In the genomic region with DNA sequence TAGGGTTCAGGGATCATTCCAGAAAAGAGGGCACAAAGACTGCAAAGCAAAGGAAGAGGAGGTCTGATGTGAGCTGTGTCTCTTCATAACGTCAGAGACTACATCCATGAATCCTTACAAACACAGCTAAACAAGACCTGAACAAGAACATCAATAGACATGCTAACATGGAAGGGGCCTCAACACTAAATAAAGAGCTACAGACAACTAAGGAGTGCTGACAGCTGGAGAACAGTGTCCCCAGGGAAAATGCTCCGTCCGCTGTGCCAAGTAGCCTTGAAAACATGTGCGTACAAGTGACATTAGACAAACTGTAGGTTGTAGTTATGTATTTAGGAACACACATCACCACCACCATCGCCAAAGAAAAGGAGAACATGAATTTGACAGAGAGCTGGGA, we compare ENCODE assay signal across 24 mouse cellular contexts. TPM values are rescaled to one million over a fixed set of nuclear protein-coding genes. Genes with fewer than 3 reads are reported as not detected.
DNase-seq lines count a peak whose midpoint lies in the region; ATAC-seq and TF ChIP-seq lines count a peak whose summit lies in the region.
"Had no signal": no experiment of that assay in that cellular context is flagged by ENCODE, and none has a peak within 500 bp of the region (broad histone marks: within the 10 kb centered on the region; RNA-seq: fewer than 3 reads in every experiment).

No protein-coding gene starts in this region.

- no peak overlapping the region for H3K4me3 ChIP-seq in hindbrain, postnatal 0 days (ENCODE audit: low read length)
- H3K4me3 ChIP-seq in hindbrain, embryonic 10.5 days, result no peak overlapping the region
- H3K4me3 ChIP-seq in neural tube, embryonic 14.5 days (ENCODE audit: low read depth, low read length), result no peak overlapping the region
- H3K4me3 ChIP-seq in neural tube, embryonic 15.5 days (replicated peaks), result no peak overlapping the region
- H3K4me3 ChIP-seq: embryonic facial prominence, embryonic 12.5 days; erythroblast, embryonic 14.5 days; forebrain, embryonic 13.5 days; intestine, embryonic 15.5 days; layer of hippocampus, adult 2 months; limb, embryonic 15.5 days; liver, embryonic 15.5 days; midbrain, embryonic 12.5 days; neural tube, embryonic 13.5 days had no signal

- no peaks in the 10 kb centered on the region for H3K36me3 ChIP-seq in hindbrain, postnatal 0 days (ENCODE audit: insufficient read depth, low read length)
- H3K36me3 ChIP-seq in hindbrain, embryonic 10.5 days, result peaks cover 8% of the 10 kb centered on the region
- H3K36me3 ChIP-seq in neural tube, embryonic 14.5 days (ENCODE audit: control insufficient read depth, insufficient read depth, low read length), result no peaks in the 10 kb centered on the region
- H3K36me3 ChIP-seq in neural tube, embryonic 15.5 days, result no peaks in the 10 kb centered on the region
- H3K36me3 ChIP-seq: intestine, embryonic 15.5 days; limb, embryonic 15.5 days had no signal

- no peak for TF ChIP-seq CTCF in hindbrain, postnatal 0 days (IDR thresholded peaks at IDR 0.05; ENCODE audit: low read depth)

- 49% methylated on average over 5 of the region's 5 CpGs for WGBS in hindbrain, postnatal 0 days
- WGBS in hindbrain, embryonic 10.5 days, result 79% methylated on average over 5 of the region's 5 CpGs
- WGBS in neural tube, embryonic 14.5 days, result 64% methylated on average over 5 of the region's 5 CpGs
- 58% methylated on average over 5 of the region's 5 CpGs for WGBS in neural tube, embryonic 15.5 days

- no peaks in the 10 kb centered on the region for H3K9me3 ChIP-seq in hindbrain, postnatal 0 days (ENCODE audit: low read length)
- no peaks in the 10 kb centered on the region for H3K9me3 ChIP-seq in hindbrain, embryonic 10.5 days
- H3K9me3 ChIP-seq in neural tube, embryonic 14.5 days (ENCODE audit: control insufficient read depth, low read length), result no peaks in the 10 kb centered on the region
- no peaks in the 10 kb centered on the region for H3K9me3 ChIP-seq in neural tube, embryonic 15.5 days (replicated peaks)
- H3K9me3 ChIP-seq: embryonic facial prominence, embryonic 12.5 days; forebrain, embryonic 13.5 days; intestine, embryonic 15.5 days; limb, embryonic 15.5 days; liver, embryonic 15.5 days; midbrain, embryonic 12.5 days; neural tube, embryonic 13.5 days had no signal

- no peak for ATAC-seq in hindbrain, postnatal 0 days
- peak; percentile 49; the same call in 1 of the 2 replicates for ATAC-seq in neural tube, embryonic 14.5 days (ENCODE audit: low read depth)
- no peak for ATAC-seq in neural tube, embryonic 15.5 days (ENCODE audit: low FRiP score)
- ATAC-seq: forebrain, embryonic 13.5 days; intestine, embryonic 15.5 days had no signal

- H3K4me2 ChIP-seq in hindbrain, postnatal 0 days (ENCODE audit: low read depth, low read length), result no peak overlapping the region
- H3K4me2 ChIP-seq in neural tube, embryonic 14.5 days (ENCODE audit: low read depth, low read length), result no peak overlapping the region
- no peak overlapping the region for H3K4me2 ChIP-seq in neural tube, embryonic 15.5 days
- H3K4me2 ChIP-seq: embryonic facial prominence, embryonic 12.5 days; forebrain, embryonic 13.5 days; hindbrain, embryonic 14.5 days; intestine, embryonic 15.5 days; limb, embryonic 15.5 days; liver, embryonic 15.5 days; midbrain, embryonic 12.5 days; neural tube, embryonic 13.5 days had no signal

- no peak overlapping the region for H3K27ac ChIP-seq in hindbrain, postnatal 0 days
- no peak overlapping the region for H3K27ac ChIP-seq in hindbrain, embryonic 10.5 days
- no peak overlapping the region for H3K27ac ChIP-seq in neural tube, embryonic 14.5 days (ENCODE audit: low read depth, low read length)
- H3K27ac ChIP-seq in neural tube, embryonic 15.5 days (replicated peaks), result no peak overlapping the region
- H3K27ac ChIP-seq: embryonic facial prominence, embryonic 12.5 days; forebrain, embryonic 13.5 days; hindbrain, embryonic 14.5 days; intestine, embryonic 15.5 days; layer of hippocampus, adult 2 months; limb, embryonic 15.5 days; liver, embryonic 15.5 days; macrophage; midbrain, embryonic 12.5 days; neural tube, embryonic 13.5 days had no signal

- H3K9ac ChIP-seq in hindbrain, postnatal 0 days (replicated peaks; ENCODE audit: low read length), result no peak overlapping the region
- H3K9ac ChIP-seq in neural tube, embryonic 14.5 days (replicated peaks; ENCODE audit: low read depth, low read length), result no peak overlapping the region
- H3K9ac ChIP-seq in neural tube, embryonic 15.5 days (replicated peaks), result no peak overlapping the region
- H3K9ac ChIP-seq: embryonic facial prominence, embryonic 12.5 days; forebrain, embryonic 13.5 days; hindbrain, embryonic 14.5 days; intestine, embryonic 15.5 days; limb, embryonic 15.5 days; liver, embryonic 15.5 days; midbrain, embryonic 12.5 days; neural tube, embryonic 13.5 days had no signal

- no peaks in the 10 kb centered on the region for H3K27me3 ChIP-seq in hindbrain, postnatal 0 days (ENCODE audit: insufficient read depth, low read length)
- H3K27me3 ChIP-seq in hindbrain, embryonic 10.5 days (ENCODE audit: insufficient read depth, poor library complexity, severe bottlenecking), result no peaks in the 10 kb centered on the region
- no peaks in the 10 kb centered on the region for H3K27me3 ChIP-seq in neural tube, embryonic 14.5 days (ENCODE audit: control insufficient read depth, insufficient read depth, low read length)
- H3K27me3 ChIP-seq in neural tube, embryonic 15.5 days (replicated peaks), result no peaks in the 10 kb centered on the region
- H3K27me3 ChIP-seq: CH12.LX; embryonic facial prominence, embryonic 12.5 days; forebrain, embryonic 13.5 days; intestine, embryonic 15.5 days; limb, embryonic 15.5 days; liver, embryonic 15.5 days; midbrain, embryonic 12.5 days; neural tube, embryonic 13.5 days had no signal

- intact Hi-C loops in gastrocnemius, postnatal 14 days (cut with DNase I; ENCODE audit: low total_unique reads), result no loop called here

- H3K4me1 ChIP-seq in hindbrain, postnatal 0 days (ENCODE audit: insufficient read depth, low read length), result no peaks in the 10 kb centered on the region
- H3K4me1 ChIP-seq in hindbrain, embryonic 10.5 days (replicated peaks), result 0 out of 2 replicates have a peak, but pooled peaks cover 4% of the 10 kb centered on the region
- H3K4me1 ChIP-seq in neural tube, embryonic 14.5 days (ENCODE audit: control insufficient read depth, insufficient read depth, low read length), result no peaks in the 10 kb centered on the region
- no peaks in the 10 kb centered on the region for H3K4me1 ChIP-seq in neural tube, embryonic 15.5 days
- H3K4me1 ChIP-seq: embryonic facial prominence, embryonic 12.5 days; intestine, embryonic 15.5 days; limb, embryonic 15.5 days had no signal

- peak; percentile 12 for DNase-seq in gastrocnemius, adult 18-20 months (ENCODE audit: low spot score)
- DNase-seq in gastrocnemius, postnatal 14 days, result no peak
- DNase-seq in hindbrain, postnatal 0 days (ENCODE audit: low spot score), result peak; percentile 5
- DNase-seq in hindbrain, embryonic 10.5 days (ENCODE audit: low spot score), result no peak
- no peak for DNase-seq in yolk sac, embryonic 10.5 days (ENCODE audit: low spot score)
- DNase-seq: cerebellum, adult 9-10 months; layer of hippocampus, postnatal 36 days; right cerebral cortex, postnatal 14 days; spleen, adult 18-20 months; thymus, adult 18-20 months had no signal

RNA-seq across cellular contexts. Expression of a gene that starts 15.7 kb away (rescaled TPM):
- 10 to 100 TPM; 57.3 to 61.7 TPM for total RNA-seq in gastrocnemius, adult 18-20 months (2021)
- 10 to 100 TPM; 65.8 to 66.5 TPM for total RNA-seq in gastrocnemius, postnatal 14 days (2021)
- total RNA-seq in hindbrain, postnatal 0 days (2014; rRNA removed), result 35.9 and 38.5 TPM in 2 replicates
- 147 and 150 TPM in 2 replicates for polyA plus RNA-seq in hindbrain, postnatal 0 days (2015; fragmentation: Nextera tagmentation; extraction: Ambion mirVana)
- polyA plus RNA-seq in hindbrain, embryonic 10.5 days (2016; fragmentation: Nextera tagmentation; extraction: Ambion mirVana), result 248 and 258 TPM in 2 replicates
- 139 and 144 TPM in 2 replicates for polyA plus RNA-seq in neural tube, embryonic 14.5 days (2014; fragmentation: Nextera tagmentation; extraction: Ambion mirVana)
- polyA plus RNA-seq in neural tube, embryonic 15.5 days (2015; fragmentation: Nextera tagmentation; extraction: Ambion mirVana), result 149 and 163 TPM in 2 replicates

Comparison
In these comparisons a context has a peak if more than half of its experiments do, and no peak if none do; other contexts are left out.
1. DNase-seq: peak in gastrocnemius, adult 18-20 months (single experiment) and hindbrain, postnatal 0 days (single experiment); none in gastrocnemius, postnatal 14 days (single experiment), hindbrain, embryonic 10.5 days (single experiment) and yolk sac, embryonic 10.5 days (single experiment).